Mouse (Mus musculus) lung, adult 10 weeks (tissue): ENCODE measurements around the gene Trim40. TPM values are rescaled to one million over a fixed set of nuclear protein-coding genes. Genes with fewer than 3 reads are reported as not detected.

Experiments used
- polyA plus RNA-seq: library from polyadenylated mRNA; stranded (reverse); fragments of 350-450 nt; fragmentation: Illumina TruSeq; extraction: RNeasy Lipid Tissue Mini Kit (QIAGEN cat#74804); gene quantifications from one replicate; pipeline ENCODE4 v1.2.3, GENCODE M21; 2014; ENCODE audit warnings: low read depth, low replicate concordance; ENCODE audit not compliant: insufficient read depth

Gene Trim40
- 0.18 TPM for polyA plus RNA-seq

DNA sequence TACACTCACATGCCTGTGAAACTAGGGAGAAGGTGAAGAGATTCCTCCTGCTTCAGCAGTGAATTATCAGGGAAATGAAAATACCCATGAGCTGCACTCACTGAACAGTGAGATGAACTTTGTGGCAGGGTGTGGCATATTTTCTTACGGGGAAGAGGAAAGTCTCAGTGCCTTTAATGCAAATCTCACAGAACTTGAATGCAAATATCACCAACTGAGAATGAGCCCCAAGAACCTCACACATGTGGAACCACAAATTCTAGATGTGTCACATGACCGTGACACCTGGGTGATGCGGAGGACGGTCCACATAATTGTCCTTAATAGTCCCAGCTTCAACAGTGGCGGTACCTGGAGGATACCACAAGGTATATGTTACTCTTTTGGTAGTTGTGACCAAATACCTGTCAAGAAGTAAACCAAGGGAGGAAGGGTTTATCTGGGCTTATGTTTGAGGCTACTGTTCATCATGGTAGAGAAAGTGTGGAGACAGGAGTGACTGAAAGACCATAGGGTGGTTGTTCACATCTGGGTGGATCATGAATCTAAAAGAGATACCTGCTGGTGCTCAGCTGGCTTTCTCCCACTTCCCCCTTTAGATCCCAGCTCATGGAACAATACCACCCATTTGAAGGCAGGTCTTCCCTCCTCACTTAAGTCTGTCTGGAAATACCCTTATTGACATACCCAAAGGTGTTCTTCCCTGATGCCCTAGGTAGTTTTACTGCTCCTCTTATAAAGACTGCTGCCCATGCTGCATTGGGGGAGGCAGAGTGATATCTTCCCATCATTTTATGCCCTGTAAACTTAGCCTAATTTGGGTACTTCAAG, at the start of gene Trim40:
Trim40 (minus strand) TSS at position 51 of the 831 bp plus-strand sequence.

DNA sequence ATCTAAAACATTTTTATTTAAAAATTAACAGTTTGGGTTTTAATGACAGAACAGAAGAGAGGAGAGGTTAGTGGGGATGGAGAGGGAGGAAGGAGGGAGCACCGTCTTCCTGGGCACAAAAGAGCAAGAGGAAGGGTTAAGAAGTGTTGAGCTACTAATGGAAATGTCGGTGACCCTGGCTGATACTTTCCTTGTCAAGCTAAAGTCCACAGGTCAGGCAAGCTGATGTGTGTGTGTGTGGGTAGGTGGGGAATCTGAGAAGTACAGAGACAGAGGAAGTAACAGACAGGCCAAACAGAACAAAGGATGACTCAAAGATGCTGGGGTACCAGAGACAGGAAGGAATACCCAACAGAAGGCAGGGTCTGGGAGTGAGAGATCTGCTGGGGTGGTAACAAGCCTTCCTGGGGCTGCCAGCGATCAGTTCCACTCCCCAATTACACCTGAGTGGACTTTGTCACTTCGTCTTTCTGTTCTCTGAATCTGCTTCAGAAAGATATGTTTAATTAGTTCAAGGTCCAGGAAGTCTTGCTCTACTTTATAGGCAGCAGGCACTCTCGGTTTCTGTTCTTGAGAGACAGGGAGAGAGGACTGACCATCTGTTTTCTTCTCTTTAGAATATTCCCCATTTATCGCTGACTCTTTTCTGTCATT, 7.8 kb upstream of the Trim40 start, which contains the start of gene Trim31:
Trim31 (plus strand) TSS at position 567 of the 654 bp plus-strand sequence.

GRCm38 (mm10) chr17:36869284-36869954, 20.5 kb downstream of the Trim40 start, which contains the start of gene Trim10:
Gene Trim10, plus strand, starts transcription at chr17:36869574.

GRCm38 (mm10) chr17:36866719-36867527, 23.0 kb downstream of the Trim40 start, which contains the start of gene Trim15:
Gene Trim15, minus strand, starts transcription at chr17:36867210.

GRCm38 (mm10) chr17:36836874-36837647, 52.9 kb downstream of the Trim40 start, which contains the start of gene Trim26:
Gene Trim26, plus strand, starts transcription at chr17:36837134.

Other genes starting within 250 kb of the Trim40 start
- gene H2-M9, start 247.5 kb downstream of the Trim40 start, polyA plus RNA-seq, result 0.73 TPM
- gene H2-M1, start 217.9 kb downstream of the Trim40 start, polyA plus RNA-seq, result not detected
- gene H2-M10.5, start 117.2 kb downstream of the Trim40 start, polyA plus RNA-seq, result not detected
- not detected for gene H2-M10.6, start 78.0 kb downstream of the Trim40 start, polyA plus RNA-seq
- 21.6 TPM for gene Trim26, start 53.0 kb downstream of the Trim40 start, polyA plus RNA-seq
- 0.49 TPM for gene Trim15, start 22.9 kb downstream of the Trim40 start, polyA plus RNA-seq
- gene Trim10, start 20.5 kb downstream of the Trim40 start, polyA plus RNA-seq, result 0.20 TPM
- not detected for gene Trim31, start 8.0 kb upstream of the Trim40 start, polyA plus RNA-seq
- gene Rnf39, start 52.8 kb upstream of the Trim40 start, polyA plus RNA-seq, result 6.7 TPM
- 112 TPM for gene Ppp1r11, start 61.6 kb upstream of the Trim40 start, polyA plus RNA-seq
- 84.8 TPM for gene Znrd1, start 68.4 kb upstream of the Trim40 start, polyA plus RNA-seq
- gene Znrd1as, start 68.5 kb upstream of the Trim40 start, polyA plus RNA-seq, result 9.5 TPM
- gene 2410137M14Rik, start 91.1 kb upstream of the Trim40 start, polyA plus RNA-seq, result not detected
- 0.42 TPM for gene H2-M5, start 99.4 kb upstream of the Trim40 start, polyA plus RNA-seq
- 7.6 TPM for gene Zfp57, start 111.0 kb upstream of the Trim40 start, polyA plus RNA-seq
- gene Mog, start 133.3 kb upstream of the Trim40 start, polyA plus RNA-seq, result not detected
- 13.0 TPM for gene Gabbr1, start 155.8 kb upstream of the Trim40 start, polyA plus RNA-seq
- not detected for gene Olfr90, start 198.4 kb upstream of the Trim40 start, polyA plus RNA-seq
- gene Olfr91, start 208.2 kb upstream of the Trim40 start, polyA plus RNA-seq, result not detected
- not detected for gene Olfr92, start 230.0 kb upstream of the Trim40 start, polyA plus RNA-seq